Mouse (Mus musculus): ENCODE data around the gene Gpx4. TPM values are rescaled to one million over a fixed set of nuclear protein-coding genes. Genes with fewer than 3 reads are reported as not detected.

Gpx4 gene
- polyA plus RNA-seq, 1 experiment from 2014 or later: 618 TPM

DNA sequence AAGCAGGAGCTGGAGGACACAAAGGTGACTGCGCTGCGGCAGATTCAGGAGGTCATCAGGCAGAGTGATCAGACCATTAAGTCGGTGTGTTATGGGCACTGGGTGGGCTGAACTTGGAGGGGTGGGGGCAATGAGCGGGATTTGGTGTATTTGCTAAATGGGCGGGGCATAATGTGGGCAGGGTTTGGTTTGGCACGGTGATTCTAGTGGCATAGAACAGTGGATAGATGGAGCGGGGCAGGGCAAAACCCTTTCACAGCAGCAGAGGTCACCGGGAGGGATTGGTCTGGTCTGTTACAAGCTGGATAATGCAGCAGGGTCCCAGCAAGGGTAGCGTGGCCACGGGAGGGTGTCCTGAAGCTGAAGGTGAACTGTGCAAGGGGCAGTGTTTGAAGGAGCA, 21.5 kb upstream of the Gpx4 start:
- peaks cover 18% of the 10 kb centered on the region for H3K4me1 ChIP-seq
- H3K36me3 ChIP-seq (replicated peaks): peaks cover 56% of the 10 kb centered on the region
- no peak for DNase-seq (ENCODE audit: low spot score)
- H3K4me3 ChIP-seq: no peak overlapping the region
- 78% methylated on average over 10 of the region's 10 CpGs for WGBS
- no peaks in the 10 kb centered on the region for H3K9me3 ChIP-seq
- H3K27me3 ChIP-seq (replicated peaks; ENCODE audit: low read depth, poor library complexity, severe bottlenecking): peaks cover 3% of the 10 kb centered on the region; the same call in 1 of the 2 replicates
- H3K27ac ChIP-seq (replicated peaks): no peak overlapping the region

DNA sequence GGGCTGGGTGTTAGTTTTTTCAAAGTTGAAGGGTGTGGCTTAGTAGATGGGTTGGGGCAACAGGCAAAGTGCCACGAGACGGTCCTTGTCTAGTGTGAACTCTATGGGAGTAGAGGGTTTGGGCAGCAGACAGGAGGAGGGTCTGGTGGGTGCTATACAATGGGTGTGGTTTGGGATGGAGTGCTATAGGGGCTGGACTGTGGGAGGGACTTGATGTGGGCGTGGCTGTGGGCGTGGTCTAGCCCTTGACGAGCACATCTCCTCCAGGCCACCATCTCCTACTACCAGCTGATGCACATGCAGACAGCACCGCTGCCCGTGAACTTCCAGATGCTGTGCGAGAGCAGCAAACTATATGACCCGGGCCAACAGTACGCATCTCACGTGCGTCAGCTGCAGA, 21.1 kb upstream of the Gpx4 start:
- H3K27me3 ChIP-seq (replicated peaks; ENCODE audit: low read depth, poor library complexity, severe bottlenecking): no peaks in the 10 kb centered on the region
- 67% methylated on average over 12 of the region's 12 CpGs for WGBS
- H3K36me3 ChIP-seq (replicated peaks): peaks cover 60% of the 10 kb centered on the region

DNA sequence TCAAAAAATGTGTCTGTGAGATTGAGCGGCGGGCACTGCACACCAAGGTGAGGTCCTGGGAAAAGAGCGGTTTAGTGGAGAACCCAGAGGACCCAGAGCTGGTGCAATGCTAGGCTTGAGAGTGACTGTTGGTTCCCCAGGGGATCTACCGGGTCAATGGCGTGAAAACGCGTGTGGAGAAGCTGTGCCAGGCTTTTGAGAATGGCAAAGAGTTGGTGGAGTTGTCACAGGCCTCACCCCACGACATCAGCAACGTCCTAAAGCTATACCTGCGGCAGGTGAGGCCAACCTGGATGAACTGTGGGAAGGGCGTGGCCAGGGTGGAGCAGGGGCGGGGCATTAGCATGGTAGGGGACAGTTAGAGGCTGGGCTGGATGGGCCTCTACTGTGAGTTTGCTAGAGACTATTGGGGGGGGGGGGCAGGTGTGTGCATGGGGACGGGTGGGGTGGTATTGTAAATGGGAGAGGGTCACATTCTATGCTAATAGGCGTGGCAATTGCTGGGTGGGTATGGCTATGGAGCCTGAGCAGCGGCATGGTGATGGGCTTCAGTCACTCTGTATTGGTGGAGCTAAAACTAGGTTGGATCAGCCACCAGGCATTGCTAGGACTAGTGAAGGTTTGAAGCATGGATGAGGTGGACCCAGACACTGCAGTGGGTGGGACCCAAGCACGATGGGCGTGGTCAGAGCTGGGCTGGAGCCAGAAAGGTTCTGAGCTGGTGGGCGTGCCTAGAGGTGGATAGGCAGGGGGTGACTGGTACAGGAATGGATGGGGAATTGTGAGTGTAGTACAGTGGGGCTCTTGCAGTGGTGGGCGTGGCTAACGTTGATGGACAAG, 19.1 kb upstream of the Gpx4 start:
- Histone ChIP-seq H3K4me3 (no peak overlapping the region), H3K27me3 (replicated peaks; ENCODE audit: low read depth, poor library complexity, severe bottlenecking) (no peaks in the 10 kb centered on the region), H3K36me3 (replicated peaks) (peaks cover 51% of the 10 kb centered on the region), H3K9me3 (no peaks in the 10 kb centered on the region), H3K27ac (replicated peaks) (no peak overlapping the region), H3K4me1 (peaks cover 15% of the 10 kb centered on the region; the same call in 1 of the 2 replicates)
- DNase-seq (ENCODE audit: low spot score): no peak
- 78% methylated on average over 20 of the region's 20 CpGs for WGBS

More for the DNA sequence above, 21.1 kb upstream of the Gpx4 start:
- no peak overlapping the region for H3K27ac ChIP-seq (replicated peaks)
- no peaks in the 10 kb centered on the region for H3K9me3 ChIP-seq
- H3K4me3 ChIP-seq: no peak overlapping the region
- peaks cover 14% of the 10 kb centered on the region; the same call in 1 of the 2 replicates for H3K4me1 ChIP-seq
- DNase-seq (ENCODE audit: low spot score): no peak

DNA sequence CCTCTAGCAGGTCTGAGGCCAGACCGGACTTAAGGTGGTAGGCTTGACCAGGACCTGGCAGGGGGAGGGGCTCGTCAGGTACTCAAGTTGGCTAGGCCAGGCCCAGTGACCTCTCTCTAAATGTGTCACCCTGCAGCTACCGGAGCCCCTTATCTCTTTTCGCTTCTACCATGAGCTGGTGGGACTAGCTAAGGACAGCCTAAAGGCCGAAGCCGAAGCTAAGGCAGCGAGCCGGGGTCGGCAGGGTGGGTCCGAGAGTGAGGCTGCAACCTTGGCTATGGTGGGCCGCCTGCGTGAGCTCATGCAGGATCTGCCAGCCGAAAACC, 18.5 kb upstream of the Gpx4 start:
- H3K36me3 ChIP-seq (replicated peaks): peaks cover 49% of the 10 kb centered on the region
- no peaks in the 10 kb centered on the region for H3K27me3 ChIP-seq (replicated peaks; ENCODE audit: low read depth, poor library complexity, severe bottlenecking)
- H3K4me1 ChIP-seq: peaks cover 16% of the 10 kb centered on the region; the same call in 1 of the 2 replicates
- H3K9me3 ChIP-seq: no peaks in the 10 kb centered on the region
- WGBS: 93% methylated on average over 13 of the region's 13 CpGs
- no peak overlapping the region for H3K27ac ChIP-seq (replicated peaks)
- H3K4me3 ChIP-seq: no peak overlapping the region
- DNase-seq (ENCODE audit: low spot score): no peak

DNA sequence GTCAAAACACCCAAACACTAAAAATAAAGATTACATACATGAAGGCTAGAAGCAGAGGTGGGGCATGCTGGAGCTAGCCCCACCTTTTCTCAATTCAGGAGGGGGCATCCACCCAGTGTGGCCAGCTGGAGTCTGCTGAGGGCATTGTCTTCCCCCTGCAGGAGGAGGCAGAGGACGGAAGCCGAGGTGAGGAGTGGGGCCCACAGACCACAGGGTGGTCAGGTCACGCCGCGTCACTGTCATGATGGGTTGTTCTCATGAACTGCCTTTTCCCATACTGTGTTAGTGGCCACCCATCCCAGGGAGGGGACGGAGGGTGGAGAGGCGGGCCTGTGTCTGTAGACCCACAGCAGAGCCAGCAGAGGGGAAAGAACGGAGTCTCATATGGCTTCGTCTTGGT, 16.8 kb upstream of the Gpx4 start:
- no peak overlapping the region for H3K27ac ChIP-seq (replicated peaks)
- H3K27me3 ChIP-seq (replicated peaks; ENCODE audit: low read depth, poor library complexity, severe bottlenecking): no peaks in the 10 kb centered on the region
- H3K9me3 ChIP-seq: no peaks in the 10 kb centered on the region
- peaks cover 53% of the 10 kb centered on the region for H3K36me3 ChIP-seq (replicated peaks)
- no peak overlapping the region for H3K4me3 ChIP-seq
- H3K4me1 ChIP-seq: peaks cover 22% of the 10 kb centered on the region; the same call in 1 of the 2 replicates
- 89% methylated on average over 9 of the region's 9 CpGs for WGBS
- no peak for DNase-seq (ENCODE audit: low spot score)

DNA sequence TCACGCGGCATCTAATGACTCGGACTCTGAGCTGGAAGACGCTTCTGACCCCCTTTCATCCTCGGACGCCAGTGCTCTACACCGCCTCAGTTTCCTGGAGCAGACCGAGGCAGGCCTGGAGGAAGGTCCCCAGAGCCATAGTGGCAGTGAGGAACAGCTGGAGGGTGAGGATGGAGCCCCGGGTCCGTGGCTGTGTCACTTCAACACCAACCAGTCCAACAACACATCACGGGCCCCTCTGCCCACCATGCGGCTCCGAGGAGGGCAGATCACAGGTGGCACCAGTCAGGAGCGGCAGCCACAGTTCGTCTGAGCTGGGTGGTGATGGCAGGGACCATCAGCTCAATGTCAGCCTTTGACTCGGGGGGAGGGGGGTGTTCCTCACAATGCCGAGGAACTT, 16.2 kb upstream of the Gpx4 start:
- Histone ChIP-seq H3K36me3 (replicated peaks) (peaks cover 58% of the 10 kb centered on the region), H3K27ac (replicated peaks) (no peak overlapping the region), H3K4me1 (peaks cover 18% of the 10 kb centered on the region; the same call in 1 of the 2 replicates), H3K27me3 (replicated peaks; ENCODE audit: low read depth, poor library complexity, severe bottlenecking) (no peaks in the 10 kb centered on the region), H3K4me3 (no peak overlapping the region), H3K9me3 (no peaks in the 10 kb centered on the region)
- no peak for DNase-seq (ENCODE audit: low spot score)
- WGBS: 90% methylated on average over 17 of the region's 17 CpGs

DNA sequence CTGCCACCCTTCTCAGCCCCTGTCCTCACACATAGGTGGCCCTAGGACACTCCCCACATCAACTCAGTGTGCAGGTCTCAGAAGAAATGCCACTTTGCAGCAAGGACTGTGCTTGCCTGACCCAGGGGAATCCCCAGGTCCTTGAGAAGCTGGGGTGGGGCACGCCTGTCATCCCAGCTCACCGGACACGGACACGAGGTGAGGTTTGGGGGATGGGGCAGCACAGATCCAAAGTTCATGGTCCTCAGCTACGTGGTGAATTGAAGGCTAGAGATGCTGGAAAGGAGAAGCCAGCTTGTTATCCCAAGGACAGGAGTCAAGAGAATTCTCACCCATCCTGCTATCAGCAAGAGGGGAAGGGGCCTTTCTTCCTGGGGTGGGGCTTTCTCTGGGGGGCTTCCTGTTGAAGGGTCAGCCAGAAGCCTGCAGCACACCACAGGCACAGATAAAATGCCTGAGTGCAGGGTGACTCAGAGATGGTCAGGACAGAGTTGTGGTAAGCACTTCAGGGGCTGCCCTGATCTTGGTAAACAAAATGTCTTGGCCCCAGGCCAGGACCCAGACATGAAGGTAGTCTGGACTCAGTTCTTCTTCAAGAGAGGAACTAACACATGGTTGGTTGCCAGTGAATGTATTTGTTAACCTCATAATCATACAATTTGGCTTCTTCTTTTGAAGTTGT, 14.0 kb upstream of the Gpx4 start:
- 74% methylated on average over 5 of the region's 5 CpGs for WGBS
- peaks cover 62% of the 10 kb centered on the region for H3K36me3 ChIP-seq (replicated peaks)
- DNase-seq (ENCODE audit: low spot score): no peak
- H3K27me3 ChIP-seq (replicated peaks; ENCODE audit: low read depth, poor library complexity, severe bottlenecking): no peaks in the 10 kb centered on the region
- no peak overlapping the region for H3K4me3 ChIP-seq
- H3K9me3 ChIP-seq: no peaks in the 10 kb centered on the region
- peak overlapping the region; percentile 5; the same call in 1 of the 2 replicates for H3K27ac ChIP-seq (replicated peaks)
- peaks cover 15% of the 10 kb centered on the region for H3K4me1 ChIP-seq

DNA sequence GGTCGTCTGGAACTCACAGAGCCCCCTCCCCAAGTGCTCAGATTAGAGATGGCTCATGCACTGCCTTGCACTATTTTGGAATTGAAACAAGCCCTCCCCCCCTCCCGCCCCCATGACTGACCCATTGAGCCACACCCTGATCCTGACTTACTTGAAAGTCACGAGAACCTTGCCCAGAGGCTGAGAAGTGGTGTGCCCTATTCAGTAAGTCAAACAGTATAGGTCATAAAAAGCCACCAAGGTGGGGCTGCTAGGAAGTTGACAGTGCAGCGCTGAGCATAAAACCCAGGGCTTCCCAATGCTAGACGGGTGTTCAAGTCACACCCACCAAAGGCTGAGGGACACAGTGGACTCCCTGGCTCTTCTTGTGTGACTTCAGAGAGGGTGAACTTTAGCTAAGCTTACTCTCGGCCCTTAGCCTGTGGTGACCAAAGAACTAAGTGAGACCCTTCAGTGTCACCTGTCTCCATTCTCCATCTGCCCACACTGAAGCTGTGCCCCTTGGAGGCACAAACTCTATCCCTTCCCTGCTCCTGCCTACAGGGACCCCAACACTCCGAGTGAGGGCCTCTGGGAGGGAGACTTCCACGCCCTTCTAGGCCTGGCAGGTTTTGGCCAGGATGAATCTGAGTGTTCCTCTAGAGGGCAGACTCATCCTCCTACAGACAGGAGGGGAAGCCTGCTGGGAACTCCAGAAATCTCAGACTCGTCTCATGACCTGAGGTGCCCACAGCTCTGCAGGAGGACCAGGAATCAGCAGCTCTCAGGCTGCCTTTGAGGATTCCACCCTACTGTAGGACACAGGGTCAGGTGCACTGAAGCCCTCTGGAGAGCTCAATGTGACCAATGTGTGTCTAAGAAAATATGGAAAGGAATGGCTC, 13.2 kb upstream of the Gpx4 start:
- no peaks in the 10 kb centered on the region for H3K27me3 ChIP-seq (replicated peaks; ENCODE audit: low read depth, poor library complexity, severe bottlenecking)

DNA sequence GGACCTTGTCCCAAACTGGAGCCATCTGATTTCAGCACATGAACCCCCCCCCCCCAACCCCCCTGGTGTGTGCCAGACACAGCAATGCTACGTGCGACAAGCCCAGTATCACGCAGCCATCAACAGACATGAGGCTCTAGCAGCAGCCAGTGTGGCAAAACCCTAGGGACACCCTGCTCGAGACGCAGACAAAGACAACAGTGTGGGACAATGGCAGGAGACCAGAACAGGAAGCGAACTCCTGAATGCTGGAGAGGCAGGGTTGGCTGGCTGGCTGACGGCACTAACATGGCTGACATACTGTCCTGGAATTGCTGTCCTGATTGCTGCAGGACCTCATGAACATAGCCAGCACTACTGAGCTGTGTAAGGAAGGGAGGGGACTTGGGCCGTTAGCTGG, 11.8 kb upstream of the Gpx4 start:
- Histone ChIP-seq H3K4me3 (no peak overlapping the region), H3K27me3 (replicated peaks; ENCODE audit: low read depth, poor library complexity, severe bottlenecking) (no peaks in the 10 kb centered on the region), H3K4me1 (peaks cover 28% of the 10 kb centered on the region), H3K36me3 (replicated peaks) (peaks cover 51% of the 10 kb centered on the region), H3K9me3 (no peaks in the 10 kb centered on the region), H3K27ac (replicated peaks) (no peak overlapping the region)
- WGBS: 81% methylated on average over 8 of the region's 8 CpGs
- DNase-seq (ENCODE audit: low spot score): no peak

More for the DNA sequence above, 13.2 kb upstream of the Gpx4 start:
- DNase-seq (ENCODE audit: low spot score): peak; percentile 39
- H3K27ac ChIP-seq (replicated peaks): no peak overlapping the region
- no peaks in the 10 kb centered on the region for H3K9me3 ChIP-seq
- H3K36me3 ChIP-seq (replicated peaks): peaks cover 62% of the 10 kb centered on the region
- WGBS: 50% methylated on average over 9 of the region's 9 CpGs
- H3K4me3 ChIP-seq: 0 out of 2 replicates have a peak overlapping the region, but pooled peaks have one; percentile 0
- H3K4me1 ChIP-seq: peaks cover 23% of the 10 kb centered on the region

DNA sequence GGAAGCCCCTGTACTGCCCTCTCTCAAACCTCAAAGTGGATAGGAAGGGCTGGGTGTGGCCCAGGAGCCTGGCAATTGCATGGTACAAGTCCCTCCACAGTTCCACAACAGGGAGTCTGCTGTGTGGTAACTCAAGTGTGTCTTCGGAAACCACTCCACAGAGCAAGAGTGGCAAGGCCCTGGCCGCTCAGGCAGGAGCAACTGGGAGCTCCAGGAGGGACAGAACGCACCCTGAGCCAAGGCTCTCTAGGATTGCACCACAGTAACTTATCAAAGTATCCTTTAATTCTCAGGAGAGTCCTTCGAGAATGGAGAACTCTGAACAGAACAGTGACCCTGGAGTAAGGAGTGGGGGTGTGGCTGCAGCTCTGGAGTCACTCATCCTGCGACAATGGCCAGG, 11.3 kb upstream of the Gpx4 start:
- Histone ChIP-seq H3K4me1 (peaks cover 28% of the 10 kb centered on the region), H3K27me3 (replicated peaks; ENCODE audit: low read depth, poor library complexity, severe bottlenecking) (no peaks in the 10 kb centered on the region), H3K9me3 (no peaks in the 10 kb centered on the region), H3K36me3 (replicated peaks) (peaks cover 49% of the 10 kb centered on the region), H3K27ac (replicated peaks) (no peak overlapping the region), H3K4me3 (no peak overlapping the region)
- DNase-seq (ENCODE audit: low spot score): no peak
- 93% methylated on average over 5 of the region's 5 CpGs for WGBS

DNA sequence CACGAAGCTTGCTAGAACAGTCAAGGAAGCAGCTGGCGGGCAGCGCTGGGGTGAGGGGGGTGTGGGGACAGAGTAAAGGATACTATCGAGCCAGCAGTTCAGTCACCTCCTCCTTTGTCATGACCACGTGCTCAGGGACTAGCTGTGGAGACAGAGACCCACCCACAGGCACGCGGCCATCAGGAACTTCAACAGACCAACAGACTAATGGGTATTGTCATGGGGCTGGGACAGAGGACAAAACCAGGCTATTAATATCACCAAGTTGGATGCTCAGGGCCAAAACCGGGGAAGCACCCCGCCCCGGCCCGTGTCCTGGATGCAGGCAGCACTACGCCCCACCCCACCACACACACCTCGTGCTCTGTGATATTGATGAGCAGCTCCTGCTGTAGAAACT, 10.1 kb upstream of the Gpx4 start:
- peaks cover 43% of the 10 kb centered on the region for H3K36me3 ChIP-seq (replicated peaks)
- H3K4me3 ChIP-seq: no peak overlapping the region
- DNase-seq (ENCODE audit: low spot score): no peak
- H3K4me1 ChIP-seq: peaks cover 28% of the 10 kb centered on the region
- 93% methylated on average over 13 of the region's 13 CpGs for WGBS
- no peaks in the 10 kb centered on the region for H3K9me3 ChIP-seq
- H3K27ac ChIP-seq (replicated peaks): no peak overlapping the region
- no peaks in the 10 kb centered on the region for H3K27me3 ChIP-seq (replicated peaks; ENCODE audit: low read depth, poor library complexity, severe bottlenecking)

DNA sequence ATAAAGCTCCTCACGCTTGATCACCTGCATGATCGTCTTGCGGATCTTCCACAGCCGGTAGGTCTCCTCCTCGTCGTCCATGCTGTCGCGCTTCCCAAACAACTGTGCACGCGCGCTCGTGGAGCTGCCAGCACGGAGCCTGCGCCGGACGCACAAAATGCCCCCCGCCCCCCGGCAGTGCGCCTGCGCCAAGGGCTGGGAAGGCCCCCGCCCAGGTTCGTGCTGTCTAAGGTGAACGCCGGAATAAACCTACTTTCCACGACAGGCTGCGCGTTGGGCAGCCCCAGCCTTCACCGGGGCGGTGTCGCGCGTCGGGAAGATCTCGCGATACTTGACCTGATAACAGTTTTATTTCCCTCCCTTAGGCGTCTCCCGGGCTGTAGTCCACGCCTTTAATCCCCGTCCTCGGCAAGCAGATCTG, 7.4 kb upstream of the Gpx4 start, which contains the start of gene Polr2e:
Gene Polr2e, minus strand, starts transcription at position 237 of the 421 bp plus-strand sequence.
- Histone ChIP-seq H3K27me3 (replicated peaks; ENCODE audit: low read depth, poor library complexity, severe bottlenecking) (no peaks in the 10 kb centered on the region), H3K27ac (replicated peaks) (peak within 1 kb of the TSS; percentile 86), H3K4me1 (peaks cover 22% of the 10 kb centered on the region), H3K9me3 (no peaks in the 10 kb centered on the region), H3K4me3 (peak within 1 kb of the TSS; percentile 81), H3K36me3 (replicated peaks) (peaks cover 40% of the 10 kb centered on the region)
- WGBS: under 1% methylated on average over 40 of the region's 40 CpGs
- peak; percentile 98 for DNase-seq (ENCODE audit: low spot score)
